Mouse (Mus musculus) kidney, postnatal 4 days (tissue): ENCODE measurements around the gene Man2b2.

Experiments used
- DNase-seq, 2 experiments: peaks; one replicate each; pipeline ENCODE4 v3.0.0; 2021; ENCODE audit warnings: mixed read lengths in 2 of 2

The Man2b2 gene

DNA sequence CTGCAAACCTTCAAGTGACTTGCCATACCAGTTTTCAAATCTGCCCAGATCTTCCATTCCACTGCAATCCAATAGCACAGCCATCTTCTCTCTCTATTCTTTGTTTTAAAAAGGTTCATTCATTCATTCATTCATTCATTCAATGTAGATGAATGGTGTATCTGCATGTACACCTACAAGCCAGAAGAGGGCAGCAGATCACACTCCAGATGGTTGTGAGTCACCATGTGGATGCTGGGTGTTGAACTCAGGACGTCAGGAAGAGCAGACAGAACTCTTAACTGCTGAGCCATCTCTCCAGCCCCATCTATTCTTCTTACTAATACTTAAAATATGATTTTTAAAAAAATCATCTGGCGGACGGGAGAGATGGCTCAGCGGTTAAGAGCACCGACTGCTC, 73.4 kb downstream of the Man2b2 start:
- no peak for DNase-seq
